Mouse (Mus musculus): Measurements from ENCODE around the gene Zscan2.

Zscan2 gene

DNA sequence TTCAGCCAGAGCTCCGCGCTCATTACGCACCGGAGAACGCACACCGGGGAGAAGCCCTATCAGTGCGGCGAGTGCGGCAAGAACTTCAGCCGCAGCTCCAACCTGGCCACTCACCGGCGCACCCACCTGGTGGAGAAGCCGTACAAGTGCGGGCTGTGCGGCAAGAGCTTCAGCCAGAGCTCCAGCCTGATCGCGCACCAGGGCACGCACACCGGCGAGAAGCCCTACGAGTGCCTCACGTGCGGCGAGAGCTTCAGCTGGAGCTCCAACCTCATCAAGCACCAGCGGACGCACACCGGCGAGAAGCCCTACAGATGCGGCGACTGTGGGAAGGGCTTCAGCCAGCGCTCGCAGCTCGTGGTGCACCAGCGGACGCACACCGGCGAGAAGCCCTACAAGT is 15.0 kb downstream of the Zscan2 start:
- DNase-seq (ENCODE audit: low read depth in 1 of 2, low spot score in 2 of 2), result no peak

DNA sequence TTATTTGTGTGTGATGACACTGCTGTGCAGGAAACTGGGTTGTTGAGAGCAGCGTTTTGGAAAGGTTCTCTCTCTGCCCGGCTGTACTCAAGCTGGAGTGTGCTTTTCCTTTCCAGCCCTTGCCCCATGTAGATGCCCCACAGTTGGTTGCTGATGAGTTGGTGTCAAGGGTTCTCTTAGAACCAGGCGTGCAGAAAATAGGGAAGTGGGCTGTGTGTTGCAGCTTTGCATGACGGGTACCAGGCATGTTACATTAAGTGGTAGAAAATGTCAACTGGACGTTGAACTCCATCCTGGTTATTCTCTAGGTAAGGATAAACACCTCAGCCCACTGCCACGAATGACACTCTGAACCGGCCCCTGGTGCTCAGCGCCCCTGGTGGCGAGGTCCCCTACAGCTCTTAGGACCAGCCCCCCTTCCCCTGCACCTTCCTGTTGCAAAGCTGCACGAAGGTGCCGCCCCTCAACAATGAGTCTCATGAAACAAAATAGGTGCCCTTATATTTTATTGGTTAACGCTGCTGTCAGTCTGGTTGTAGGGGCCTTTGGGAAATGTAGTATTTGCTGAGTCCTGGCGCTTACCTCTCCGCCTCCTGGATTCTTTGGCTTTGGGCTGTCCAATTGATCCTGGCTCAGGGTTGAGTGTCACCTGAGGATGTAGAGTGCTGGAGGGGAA is 22.2 kb downstream of the Zscan2 start:
- peak in 1 of 2 experiments; percentile 48 for DNase-seq (ENCODE audit: low read depth in 1 of 2, low spot score in 2 of 2)

DNA sequence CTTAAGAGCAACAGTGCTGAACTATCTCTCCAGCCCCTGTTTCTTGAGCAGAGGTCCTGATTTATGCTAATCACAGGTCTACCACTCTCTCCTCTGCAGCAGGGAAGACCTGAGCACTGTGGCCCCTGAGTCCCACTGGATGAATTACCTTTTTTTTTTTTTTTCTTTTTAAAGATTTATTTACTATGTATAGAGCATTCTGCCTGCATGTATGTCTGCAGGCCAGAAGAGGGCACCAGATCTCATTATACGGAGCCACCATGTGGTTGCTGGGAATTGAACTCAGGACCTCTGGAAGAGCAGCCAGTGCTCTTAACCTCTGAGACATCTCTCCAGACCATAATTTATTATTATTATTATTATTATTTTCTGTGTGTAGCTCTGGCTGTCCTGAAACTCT is 24.9 kb downstream of the Zscan2 start:
- DNase-seq (ENCODE audit: low read depth in 1 of 2, low spot score in 2 of 2), result no peak

DNA sequence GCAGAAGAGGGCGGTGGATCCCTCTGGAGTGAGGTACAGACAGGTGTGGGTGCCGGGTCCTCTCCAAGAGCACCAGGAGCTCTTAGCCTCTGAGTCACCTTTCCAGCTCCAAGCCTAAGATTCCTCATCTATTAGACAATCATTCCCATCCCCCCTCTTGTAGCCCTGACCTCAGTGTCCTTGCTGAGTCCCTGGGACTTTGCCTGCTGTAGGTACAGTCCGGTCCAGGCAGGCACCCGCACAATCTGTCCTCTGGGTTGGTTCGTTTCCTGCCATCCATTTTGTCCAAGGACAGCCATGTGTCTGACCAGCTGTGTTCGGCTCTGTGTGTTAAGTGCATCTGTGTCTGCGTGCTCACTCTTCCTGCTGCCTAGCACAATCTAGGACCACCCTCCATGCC is 27.9 kb downstream of the Zscan2 start:
- no peak for DNase-seq (ENCODE audit: low read depth in 1 of 2, low spot score in 2 of 2)

DNA sequence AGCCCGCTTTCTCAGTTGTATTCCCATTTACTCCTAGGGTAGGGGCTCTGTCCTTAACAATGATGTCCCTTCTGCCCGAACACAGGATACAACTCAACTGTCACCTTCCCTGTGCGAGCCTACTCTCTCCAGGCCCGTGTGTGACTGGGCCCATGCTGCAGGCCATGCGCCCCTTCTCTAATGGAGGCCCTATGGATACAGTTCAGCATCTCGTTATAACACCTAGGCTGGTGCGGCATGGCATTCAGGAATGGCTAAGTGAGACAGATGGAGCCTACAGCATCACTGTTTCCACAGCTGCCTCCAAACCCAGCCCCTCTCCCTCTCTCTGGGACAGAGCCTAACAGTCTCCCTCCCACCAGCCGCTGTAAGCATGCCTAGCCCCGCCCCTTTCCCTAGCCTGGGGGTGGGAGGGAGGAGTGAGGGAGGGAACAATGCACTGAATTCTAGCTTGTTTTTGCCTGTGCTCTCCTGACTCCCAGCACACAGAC is 28.3 kb downstream of the Zscan2 start:
- no peak for DNase-seq (ENCODE audit: low read depth in 1 of 2, low spot score in 2 of 2)

DNA sequence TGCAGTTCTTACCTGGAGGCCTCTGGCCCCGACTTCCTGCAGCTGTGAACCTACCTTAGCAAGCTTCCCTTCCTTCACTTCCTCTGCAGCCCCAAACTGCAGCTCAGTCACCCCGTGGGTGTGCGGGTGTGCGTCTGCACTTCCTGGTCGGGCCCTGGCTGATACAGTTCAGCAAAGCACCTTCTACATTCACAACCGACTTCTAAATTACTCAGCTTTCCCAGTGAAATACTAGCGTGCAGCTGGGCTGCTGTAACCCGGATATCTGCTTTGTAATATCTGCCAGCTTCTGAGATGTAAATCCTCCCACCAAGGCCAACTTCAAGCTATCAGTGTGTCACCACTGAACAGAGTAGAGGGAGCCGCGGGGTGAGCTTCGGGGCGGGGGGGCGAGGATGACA is 29.1 kb downstream of the Zscan2 start:
- DNase-seq (ENCODE audit: low read depth in 1 of 2, low spot score in 2 of 2), result peak in 1 of 2 experiments; percentile 37

DNA sequence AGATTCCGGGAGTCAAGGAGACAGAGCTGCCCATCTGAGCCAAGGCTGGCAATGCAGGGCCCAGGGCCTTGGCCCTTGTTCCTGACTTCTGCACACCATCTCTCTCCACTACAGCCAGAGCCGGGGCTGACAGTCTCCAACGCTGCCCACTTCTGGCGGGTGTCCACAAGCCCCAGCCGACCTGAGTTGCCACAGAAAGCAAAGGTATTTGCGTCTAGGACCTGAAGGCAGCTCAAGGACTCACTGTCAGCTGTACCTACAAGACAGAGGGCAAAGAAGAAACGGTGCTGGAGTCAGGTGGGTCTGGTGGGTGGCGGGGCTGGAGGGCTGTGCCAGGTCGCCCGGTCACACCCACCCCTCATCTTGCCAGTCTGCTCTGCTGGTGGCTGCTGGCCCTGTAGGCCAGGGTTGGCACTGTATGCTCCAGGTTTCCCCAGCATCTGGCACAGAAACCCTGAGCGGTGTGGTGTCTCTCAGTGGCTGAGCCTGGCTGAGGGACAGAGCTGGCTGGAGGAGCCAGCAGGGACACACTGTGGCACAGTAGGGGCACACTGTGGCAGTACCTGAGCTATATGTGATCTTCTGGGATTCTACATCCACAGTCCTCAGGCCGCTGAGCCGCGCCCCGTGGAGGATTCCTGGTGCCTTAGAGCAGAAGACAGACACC is 32.5 kb downstream of the Zscan2 start:
- no peak for DNase-seq (ENCODE audit: low read depth in 1 of 2, low spot score in 2 of 2)

DNA sequence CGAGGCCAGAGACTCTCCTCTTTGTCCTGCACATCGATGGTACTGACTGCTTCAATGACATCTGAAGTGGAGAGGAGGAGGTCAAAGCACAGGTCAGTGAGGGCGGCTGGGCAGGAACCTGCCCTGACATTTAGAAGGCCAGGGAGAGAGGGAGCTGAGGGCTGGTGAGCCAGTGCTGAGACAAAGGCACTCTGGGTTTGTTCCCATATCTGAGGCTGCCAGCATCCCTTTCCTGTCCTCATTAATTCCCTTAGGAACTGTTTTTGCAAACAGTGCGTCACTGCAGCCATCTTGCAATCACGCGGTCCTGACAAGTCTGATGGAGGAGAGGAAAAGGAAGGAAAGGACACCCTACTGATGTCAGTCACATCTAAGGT is 33.0 kb downstream of the Zscan2 start:
- DNase-seq (ENCODE audit: low read depth in 1 of 2, low spot score in 2 of 2), result no peak

DNA sequence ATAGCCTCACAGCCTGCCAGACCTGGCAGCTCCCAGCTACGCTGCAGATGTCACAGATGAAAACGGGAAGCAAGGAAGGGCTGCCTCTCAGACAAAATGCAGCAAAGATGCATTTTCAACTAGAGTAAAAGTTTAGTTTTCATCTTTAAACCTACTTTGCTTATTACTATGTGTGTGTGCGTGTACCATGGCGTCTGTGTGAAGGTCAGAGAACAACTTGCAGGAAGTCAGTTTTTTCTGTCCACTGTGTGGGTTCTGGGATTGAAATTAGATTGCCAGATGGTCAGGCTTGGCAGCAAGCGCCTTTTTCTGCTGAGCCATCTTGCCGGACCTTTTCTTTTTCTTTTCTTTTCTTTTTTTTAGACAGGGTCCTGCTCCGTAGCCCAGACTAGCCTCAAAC is 33.5 kb downstream of the Zscan2 start:
- no peak for DNase-seq (ENCODE audit: low read depth in 1 of 2, low spot score in 2 of 2)

DNA sequence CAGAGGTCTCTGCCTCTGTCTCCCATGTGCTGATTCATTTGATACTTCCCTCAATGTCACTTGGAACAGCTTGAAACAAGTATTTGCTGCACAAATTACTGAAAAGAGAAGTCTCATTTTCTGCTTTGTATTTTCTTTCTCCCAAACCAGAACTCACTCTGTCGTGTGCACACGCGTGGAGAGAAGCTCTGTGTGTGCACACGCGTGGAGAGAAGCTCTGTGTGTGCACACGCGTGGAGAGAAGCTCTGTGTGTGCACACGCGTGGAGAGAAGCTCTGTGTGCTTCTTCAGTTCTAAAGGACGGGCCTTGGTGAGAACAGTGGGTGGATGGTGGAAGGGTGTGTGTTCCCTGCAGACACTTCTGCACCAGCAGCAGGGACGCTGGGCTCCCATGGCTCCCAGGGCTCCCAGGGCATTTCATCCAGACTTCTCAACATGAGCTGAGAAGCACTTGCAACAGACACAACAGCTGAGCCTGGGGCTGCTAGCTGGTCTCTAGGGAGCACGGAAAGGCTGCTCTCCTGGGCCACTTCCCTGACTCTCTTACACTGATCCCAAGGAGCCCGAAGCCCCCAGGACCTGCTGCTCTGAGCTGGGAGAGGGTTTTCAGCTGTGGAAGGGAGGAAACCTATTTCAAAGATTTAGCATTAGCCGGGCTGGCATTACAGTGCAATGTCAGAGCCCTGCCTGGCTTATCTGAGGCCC is 34.2 kb downstream of the Zscan2 start:
- DNase-seq (ENCODE audit: low read depth in 1 of 2, low spot score in 2 of 2), result no peak

DNA sequence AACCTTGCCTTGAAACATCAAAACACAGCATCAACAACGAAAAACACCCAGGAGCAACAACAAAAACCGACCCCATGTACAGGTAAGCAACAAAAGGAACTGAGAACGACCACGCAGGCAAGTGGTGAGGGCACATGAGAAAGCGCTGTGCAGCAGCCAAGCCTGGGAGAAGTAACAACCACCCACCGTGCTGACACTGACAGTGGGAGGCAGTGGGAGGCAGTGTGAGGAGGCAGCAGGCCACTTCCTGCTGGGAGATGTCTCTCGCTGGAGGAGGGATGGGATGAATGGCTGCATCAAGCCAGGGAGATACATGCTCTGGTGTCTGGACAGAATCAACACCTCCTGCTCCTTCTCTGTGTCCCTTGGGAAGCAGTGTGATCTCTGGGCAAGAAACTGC is 36.4 kb downstream of the Zscan2 start:
- no peak for DNase-seq (ENCODE audit: low read depth in 1 of 2, low spot score in 2 of 2)

DNA sequence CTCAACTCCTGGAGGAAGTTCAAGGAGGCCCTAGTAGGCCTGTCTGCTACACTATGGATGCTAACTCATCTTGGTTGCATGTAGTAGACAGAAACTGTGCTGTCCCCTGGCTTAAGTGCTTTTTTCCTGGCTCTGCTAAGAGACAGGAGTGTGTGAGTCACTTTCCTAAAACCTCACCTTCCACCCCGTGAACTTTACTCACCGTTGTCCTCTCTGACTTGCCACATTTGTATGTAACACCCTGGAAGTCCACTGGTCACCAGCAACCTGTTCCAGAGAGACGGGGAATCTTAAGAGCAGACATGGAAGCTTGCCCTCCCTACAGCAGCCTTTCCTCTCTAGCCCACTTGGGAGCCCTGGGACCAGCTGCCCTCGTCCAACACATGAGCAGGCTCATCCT is 37.0 kb downstream of the Zscan2 start:
- no peak for DNase-seq (ENCODE audit: low read depth in 1 of 2, low spot score in 2 of 2)

DNA sequence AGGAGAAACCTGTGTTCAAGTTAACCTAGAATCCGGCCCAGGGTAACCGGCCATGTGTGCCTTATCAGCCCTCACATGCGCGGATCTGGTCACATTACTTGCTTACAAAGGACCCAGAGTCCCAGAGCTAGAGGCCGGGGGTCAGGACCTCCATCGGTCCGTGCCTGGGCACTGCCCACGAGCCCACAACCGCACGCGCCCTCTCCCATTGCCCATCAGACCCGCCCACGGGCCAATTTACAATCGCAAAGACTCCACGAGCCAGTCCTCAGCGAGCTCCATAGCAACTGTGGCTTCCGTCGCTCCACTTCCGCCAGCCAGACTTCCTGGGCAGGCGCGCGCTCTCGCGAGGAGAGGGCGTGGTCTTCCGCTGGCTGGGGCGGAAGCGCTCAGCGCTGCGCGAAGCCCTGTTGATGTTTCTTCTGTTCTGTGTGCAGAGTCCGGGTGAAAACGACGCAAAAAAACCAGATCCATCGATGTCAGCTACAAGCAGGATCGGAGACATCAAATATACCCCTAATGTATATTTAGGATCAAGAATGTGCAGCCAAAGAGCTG is 40.3 kb downstream of the Zscan2 start, which contains the start of gene Wdr73:
Gene Wdr73, minus strand, starts transcription at position 326 of the 558 bp plus-strand sequence.
- DNase-seq (ENCODE audit: low read depth in 1 of 2, low spot score in 2 of 2), result peak; percentile 70 to 79

DNA sequence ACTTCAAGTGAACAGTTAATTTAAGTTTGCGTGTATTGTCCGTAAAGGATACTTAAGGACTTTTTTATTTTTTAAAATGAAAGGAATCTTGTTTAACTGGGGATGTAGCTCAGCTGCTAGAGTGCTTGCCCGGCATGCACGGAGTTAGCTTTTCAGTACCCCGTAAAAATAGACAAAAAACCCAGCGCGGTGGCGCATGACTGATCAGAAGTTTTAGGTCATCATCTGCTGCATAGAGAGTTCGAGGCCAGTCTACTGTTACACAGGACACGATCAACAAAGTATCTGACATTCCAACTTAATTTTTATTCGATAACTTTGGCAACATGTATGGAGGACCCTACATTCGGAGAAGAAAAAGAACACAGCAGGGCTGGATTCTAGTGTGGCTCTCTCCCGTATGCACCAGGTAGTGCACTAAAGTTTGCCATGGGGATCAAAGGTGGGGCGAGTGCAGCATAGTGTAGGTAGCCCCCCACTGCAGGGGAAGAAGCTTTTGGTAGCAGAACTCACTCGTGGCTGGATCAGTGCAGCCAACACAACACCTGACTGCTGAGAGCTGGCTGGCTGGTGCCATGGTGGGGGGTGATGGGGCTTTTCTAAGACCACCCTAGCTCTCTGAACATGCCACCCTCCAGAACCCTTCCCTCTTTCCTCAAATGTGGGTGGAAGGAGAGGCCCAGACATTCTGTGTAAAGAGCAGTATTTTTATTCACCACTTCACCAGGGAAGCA is 41.0 kb downstream of the Zscan2 start:
- DNase-seq (ENCODE audit: low read depth in 1 of 2, low spot score in 2 of 2), result no peak

DNA sequence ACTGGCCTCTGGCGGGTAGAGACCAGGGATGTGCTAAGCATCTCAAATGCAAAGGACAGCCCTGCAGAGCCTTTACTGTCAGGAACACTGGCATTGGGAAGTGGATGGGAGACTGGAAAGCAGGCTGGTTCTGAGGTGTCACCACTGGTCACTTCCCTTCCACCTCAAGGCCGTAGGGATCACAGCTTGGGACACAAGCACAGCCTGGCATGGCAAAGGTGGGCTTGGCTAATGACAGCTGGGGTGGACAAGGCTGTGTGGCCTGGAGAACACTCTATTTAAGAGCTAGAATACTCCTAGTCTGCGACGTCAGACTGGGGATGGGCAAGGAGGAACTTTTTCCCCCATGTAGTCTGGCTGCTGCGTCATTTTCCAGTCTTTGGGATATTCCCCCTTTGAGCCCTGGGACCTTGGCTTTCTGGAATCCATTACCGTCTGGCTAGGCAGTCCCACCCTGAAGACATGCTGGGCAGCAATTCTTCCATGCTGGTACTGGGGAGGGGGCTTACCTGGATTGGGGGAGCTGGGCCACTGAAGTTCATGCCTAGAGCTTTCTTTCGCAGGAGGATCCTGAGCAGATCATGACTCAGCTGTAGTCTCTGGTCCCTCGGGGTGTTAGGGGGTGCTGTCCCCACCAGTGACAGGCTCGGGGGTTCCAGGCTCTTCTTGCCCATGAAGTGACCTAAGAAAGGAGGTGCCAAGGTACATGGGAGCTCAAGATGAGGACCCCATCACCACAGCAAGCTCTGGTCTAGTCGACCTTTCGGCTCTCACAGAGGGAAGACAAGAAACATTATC is 43.1 kb downstream of the Zscan2 start:
- DNase-seq (ENCODE audit: low read depth in 1 of 2, low spot score in 2 of 2), result no peak

DNA sequence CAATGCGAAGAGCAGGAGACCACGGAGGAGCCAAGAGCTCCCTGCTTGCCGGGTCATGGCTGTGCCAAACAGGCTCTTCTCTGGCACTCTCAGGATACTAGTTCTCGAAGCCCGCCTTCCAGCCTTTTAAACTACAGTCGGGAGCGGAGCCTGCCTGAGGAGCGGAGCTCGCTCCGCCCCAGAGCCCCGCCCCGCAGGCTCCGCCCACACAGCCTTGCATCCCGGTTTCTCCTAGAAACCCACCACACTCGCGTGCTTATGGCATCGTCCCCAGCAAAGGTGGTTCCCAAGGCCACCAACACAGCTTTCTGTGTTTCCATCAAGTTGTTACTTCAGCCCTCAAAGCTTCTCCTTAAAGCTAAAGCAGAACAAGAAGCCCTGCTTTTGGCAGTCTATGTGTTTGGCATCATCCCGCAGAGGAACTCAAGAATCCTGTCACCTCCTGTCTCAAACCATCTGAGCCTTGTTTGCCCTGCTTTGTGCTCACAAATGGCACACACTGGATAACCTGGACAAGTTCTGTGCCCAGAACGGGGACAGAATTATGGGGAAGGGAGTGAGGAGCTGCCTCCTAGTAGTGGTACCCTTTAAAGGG is 44.3 kb downstream of the Zscan2 start, which contains the start of gene Nmb:
Gene Nmb, minus strand, starts transcription at position 156 of the 595 bp plus-strand sequence.
- no peak for DNase-seq (ENCODE audit: low read depth in 1 of 2, low spot score in 2 of 2)

DNA sequence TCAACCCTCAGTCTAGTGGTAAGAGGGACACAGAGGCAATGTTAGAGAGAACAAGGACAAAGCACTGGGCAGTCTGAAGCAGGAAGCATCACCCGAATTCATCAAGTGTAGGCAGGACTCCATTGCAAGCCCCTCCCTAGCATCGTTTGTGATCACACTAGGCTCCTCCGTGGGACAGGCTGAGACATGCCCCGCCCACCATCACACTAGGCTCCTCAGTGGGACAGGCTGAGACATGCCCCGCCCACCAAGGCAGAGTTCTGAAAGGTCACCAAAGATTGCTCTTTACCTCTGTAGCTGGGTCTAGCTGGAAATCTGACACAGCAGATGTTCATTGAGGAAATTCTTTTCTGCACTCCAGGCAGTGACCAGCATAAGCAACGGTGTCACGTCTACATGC is 50.3 kb downstream of the Zscan2 start:
- DNase-seq (ENCODE audit: low read depth in 1 of 2, low spot score in 2 of 2), result no peak

DNA sequence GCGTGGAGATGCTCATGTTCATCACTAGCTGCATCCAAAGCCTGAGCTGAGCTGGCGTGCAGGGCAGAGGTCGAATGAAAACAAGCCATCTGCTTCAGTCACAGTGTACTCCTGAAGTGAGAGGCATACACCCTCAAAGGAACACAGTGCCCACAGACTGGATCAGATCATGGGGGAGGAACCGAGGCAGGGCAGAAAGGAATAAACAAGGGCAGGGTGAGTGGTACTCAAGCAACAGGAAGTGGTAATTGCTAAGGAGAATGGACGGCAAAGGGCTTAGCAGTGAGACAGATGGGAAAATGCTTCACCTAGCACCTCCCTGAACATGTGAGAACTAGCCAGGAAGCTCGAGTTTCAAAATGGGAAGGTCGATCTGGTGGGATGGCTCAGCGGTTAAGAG is 51.8 kb downstream of the Zscan2 start:
- no peak for DNase-seq (ENCODE audit: low read depth in 1 of 2, low spot score in 2 of 2)

DNA sequence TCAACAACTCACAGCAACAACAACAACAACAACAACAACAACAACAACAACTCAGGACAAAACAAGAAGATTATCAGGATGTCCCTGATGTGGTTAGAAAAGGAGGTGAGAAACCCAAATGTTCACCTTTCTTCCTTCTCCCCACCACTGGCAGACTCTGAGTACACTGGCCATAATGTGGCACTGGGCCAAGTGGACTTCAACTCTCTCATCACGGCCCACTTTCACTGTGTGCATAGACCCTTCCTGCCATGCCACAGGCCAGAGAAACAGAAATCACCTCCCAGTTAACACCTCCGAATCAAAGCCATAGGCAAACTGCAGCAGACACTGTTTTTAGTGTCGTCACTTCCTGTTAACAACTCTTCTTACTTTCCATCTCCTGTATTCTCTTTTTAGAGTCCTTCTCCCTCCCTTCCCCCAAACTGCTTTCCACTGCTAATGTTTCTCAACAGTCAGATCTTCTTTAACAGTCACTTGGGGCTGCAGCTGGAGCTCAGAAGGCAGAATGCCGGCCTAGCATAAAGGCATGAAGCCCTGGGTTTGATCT is 57.3 kb downstream of the Zscan2 start:
- no peak for DNase-seq (ENCODE audit: low read depth in 1 of 2, low spot score in 2 of 2)
